Mouse (Mus musculus) liver, adult 2 months (tissue): ENCODE data around the gene Txlng. TPM values are rescaled to one million over a fixed set of nuclear protein-coding genes. Genes with fewer than 3 reads are reported as not detected.

Experiments
- DNase-seq: peaks from one replicate; pipeline ENCODE4 v3.0.0-alpha.2; 2011; ENCODE audit warnings: low read depth, low spot score; ENCODE audit errors: extremely low read depth
- H3K27ac ChIP-seq: fragments of 200-500 bp; replicated peaks from 2 replicates; pipeline ENCODE4 v1.5.1; 2012; ENCODE audit warnings: low read depth, mild to moderate bottlenecking, control low read depth, inconsistent platforms, low read length; ENCODE audit not compliant: insufficient read depth
- H3K27me3 ChIP-seq: fragments of 200-500 bp; 2 replicates; pipeline ENCODE4 v1.6.1; 2012; ENCODE audit warnings: mild to moderate bottlenecking, moderate library complexity, low read length, inconsistent platforms; ENCODE audit not compliant: control insufficient read depth, insufficient read depth
- H3K36me3 ChIP-seq: fragments of 200-500 bp; 2 replicates; pipeline ENCODE4 v1.6.1; 2012; ENCODE audit warnings: low read length, inconsistent platforms; ENCODE audit not compliant: control insufficient read depth, insufficient read depth
- H3K4me1 ChIP-seq: fragments of 200-500 bp; 2 replicates; pipeline ENCODE4 v1.6.1; 2011; ENCODE audit warnings: low read length; ENCODE audit not compliant: control insufficient read depth, insufficient read depth
- H3K4me3 ChIP-seq: fragments of 200-500 bp; 2 replicates; pipeline ENCODE4 v1.5.1; 2011; ENCODE audit warnings: low read depth, mild to moderate bottlenecking, control low read depth, low read length, moderate library complexity; ENCODE audit not compliant: insufficient read depth
- H3K79me2 ChIP-seq: fragments of 200-500 bp; 2 replicates; pipeline ENCODE4 v1.6.1; 2012; ENCODE audit warnings: inconsistent platforms, mild to moderate bottlenecking, low read length, moderate library complexity; ENCODE audit not compliant: control insufficient read depth, insufficient read depth
- H3K9ac ChIP-seq: fragments of 200-500 bp; 2 replicates; pipeline ENCODE4 v1.6.1; 2012; ENCODE audit warnings: low read depth, mild to moderate bottlenecking, control low read depth, inconsistent platforms, low read length
- CTCF ChIP-seq: fragments of 200-500 bp; IDR thresholded peaks from 2 replicates; pipeline ENCODE4 v1.5.1; 2011; ENCODE audit warnings: low read depth, low read length, control low read depth
- POLR2A ChIP-seq: fragments of 200-500 bp; IDR thresholded peaks from 2 replicates; pipeline ENCODE4 v1.6.1; 2011; ENCODE audit warnings: low read length, control low read depth; ENCODE audit not compliant: insufficient read depth; ENCODE audit errors: extremely low read depth
- WGBS: fragments of 180-500 bp; shearing (Covaris S2); methylation state at CpG from one replicate; pipeline ENCODE4 v1.1.7; 2018; 5-methylcytosine and 5-hydroxymethylcytosine counted together
- polyA plus RNA-seq: library from polyadenylated mRNA; depleted of rRNA; stranded (reverse); fragments of >200 nt; gene quantifications from 2 replicates; pipeline ENCODE4 v1.2.3, GENCODE M21; 2012; rRNA removed
- total RNA-seq: library from RNA; depleted of rRNA; stranded (reverse); fragments of >200 nt; gene quantifications from 2 replicates; pipeline ENCODE4 v1.2.3, GENCODE M21; 2014; rRNA removed

The Txlng gene
- 18.0 and 20.0 TPM in 2 replicates for total RNA-seq
- polyA plus RNA-seq: 3.1 and 3.5 TPM in 2 replicates

- Histone ChIP-seq H3K36me3 (peaks cover 4% of the 10 kb centered on the region; the same call in 1 of the 2 replicates), H3K27me3 (no peaks in the 10 kb centered on the region), H3K4me3 (peak within 1 kb of the TSS; percentile 97), H3K4me1 (peaks cover 2% of the 10 kb centered on the region; the same call in 1 of the 2 replicates), H3K9ac (peak within 1 kb of the TSS; percentile 93), H3K27ac (peak within 1 kb of the TSS; percentile 85), H3K79me2 (peaks cover 5% of the 10 kb centered on the region; the same call in 1 of the 2 replicates)
- under 1% methylated on average over 37 of the region's 37 CpGs for WGBS
- TF ChIP-seq POLR2A: peak; percentile 77
- no peak for TF ChIP-seq CTCF
- DNase-seq: peak; percentile 93
Measured at GRCm38 (mm10) chrX:162829203-162829708, at the start of gene Txlng. Txlng (minus strand) TSS chrX:162829454.

GRCm38 (mm10) chrX:162878236-162878635 is 49.0 kb upstream of the Txlng start:
- H3K79me2 ChIP-seq: no peaks in the 10 kb centered on the region
- TF ChIP-seq CTCF: no peak
- no peak for TF ChIP-seq POLR2A
- H3K4me3 ChIP-seq: no peak overlapping the region
- no peaks in the 10 kb centered on the region; the same call in 1 of the 2 replicates for H3K4me1 ChIP-seq
- no peak for DNase-seq
- no peaks in the 10 kb centered on the region for H3K27me3 ChIP-seq
- WGBS: 97% methylated on average over 3 of the region's 3 CpGs
- H3K36me3 ChIP-seq: peaks cover 17% of the 10 kb centered on the region; the same call in 1 of the 2 replicates
- H3K27ac ChIP-seq: no peak overlapping the region
- no peak overlapping the region for H3K9ac ChIP-seq

- H3K4me1 ChIP-seq: peaks cover 5% of the 10 kb centered on the region; the same call in 1 of the 2 replicates
- no peak for TF ChIP-seq POLR2A
- TF ChIP-seq CTCF: no peak
- 95% methylated on average over 2 of the region's 2 CpGs for WGBS
- no peaks in the 10 kb centered on the region for H3K27me3 ChIP-seq
- no peak overlapping the region for H3K27ac ChIP-seq
- no peak overlapping the region for H3K9ac ChIP-seq
- H3K79me2 ChIP-seq: no peaks in the 10 kb centered on the region
- peaks cover 24% of the 10 kb centered on the region for H3K36me3 ChIP-seq
- no peak overlapping the region for H3K4me3 ChIP-seq
- no peak for DNase-seq
Measured at GRCm38 (mm10) chrX:162873761-162874160, 44.5 kb upstream of the Txlng start.

GRCm38 (mm10) chrX:162871734-162872517 is 42.7 kb upstream of the Txlng start:
- Histone ChIP-seq H3K4me3 (no peak overlapping the region), H3K9ac (no peak overlapping the region), H3K36me3 (peaks cover 23% of the 10 kb centered on the region), H3K4me1 (peaks cover 5% of the 10 kb centered on the region; the same call in 1 of the 2 replicates), H3K27me3 (no peaks in the 10 kb centered on the region), H3K27ac (peak overlapping the region; percentile 75), H3K79me2 (no peaks in the 10 kb centered on the region)
- TF ChIP-seq CTCF (peak; percentile 81), POLR2A (no peak)
- 9% methylated on average over 4 of the region's 4 CpGs for WGBS
- DNase-seq: peak; percentile 87

DNA sequence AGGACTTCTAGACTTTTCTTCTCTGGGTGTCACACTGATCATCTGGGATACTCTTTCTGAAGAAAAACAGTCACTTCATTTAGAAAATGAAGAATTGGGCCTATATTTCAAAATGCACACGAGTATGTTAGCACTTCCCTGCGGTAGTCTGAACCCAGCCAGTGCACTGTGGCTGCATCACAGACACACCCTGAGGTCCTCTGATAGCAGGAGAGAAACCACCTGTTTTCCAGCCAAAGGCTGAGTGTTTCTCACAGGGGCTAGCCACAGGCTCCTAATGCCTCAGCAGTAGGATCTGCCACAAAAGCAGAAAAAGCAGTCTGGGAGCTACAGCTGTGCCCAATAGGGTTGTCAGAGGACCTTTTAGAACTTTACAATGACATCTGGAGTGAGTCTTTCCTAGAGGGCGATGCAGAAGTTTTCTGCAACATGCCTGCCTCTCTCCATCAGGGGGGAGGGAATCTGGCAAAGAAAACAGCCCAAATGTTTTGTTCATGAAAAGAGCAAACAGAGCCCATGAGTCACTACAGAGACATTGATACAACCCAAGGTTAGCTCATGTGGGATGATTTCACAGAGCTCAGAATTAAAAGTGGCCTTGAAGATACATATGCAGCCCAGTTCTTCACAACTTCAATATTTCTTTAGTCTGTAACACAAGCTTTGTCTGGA is 39.2 kb upstream of the Txlng start:
- no peaks in the 10 kb centered on the region for H3K79me2 ChIP-seq
- TF ChIP-seq POLR2A: no peak
- H3K27ac ChIP-seq: no peak overlapping the region
- no peak overlapping the region for H3K9ac ChIP-seq
- H3K4me3 ChIP-seq: no peak overlapping the region
- H3K4me1 ChIP-seq: peaks cover 5% of the 10 kb centered on the region; the same call in 1 of the 2 replicates
- no peak for DNase-seq
- H3K36me3 ChIP-seq: peaks cover 20% of the 10 kb centered on the region
- no peaks in the 10 kb centered on the region for H3K27me3 ChIP-seq
- 77% methylated on average over 3 of the region's 3 CpGs for WGBS
